Mouse (Mus musculus) E14TG2a.4 (cell line): Measurements from ENCODE around the gene Prkce.

Source experiments
- H3K27me3 ChIP-seq: 2 replicates; pipeline ENCODE4 v1.6.1; 2014; ENCODE audit warnings: low read length, control low read depth; ENCODE audit not compliant: insufficient read depth
- H3K36me3 ChIP-seq: 2 replicates; pipeline ENCODE4 v1.6.1; 2014; ENCODE audit warnings: low read length, control low read depth; ENCODE audit not compliant: insufficient read depth
- H3K4me1 ChIP-seq: replicated peaks from 2 replicates; pipeline ENCODE4 v1.6.1; 2014; ENCODE audit warnings: low read depth, low read length, control low read depth
- H3K4me3 ChIP-seq: replicated peaks from 2 replicates; pipeline ENCODE4 v1.5.1; 2014; ENCODE audit warnings: mild to moderate bottlenecking, low read length
- H3K9me3 ChIP-seq: 2 replicates; pipeline ENCODE4 v1.6.1; 2014; ENCODE audit warnings: low read length, control low read depth
- CTCF ChIP-seq: conservative IDR thresholded peaks from 2 replicates; pipeline ENCODE4 v1.5.1; 2014; ENCODE audit warnings: low read length
- NANOG ChIP-seq: IDR thresholded peaks from 2 replicates; pipeline ENCODE4 v1.6.1; 2014; ENCODE audit warnings: borderline replicate concordance, low read length, mixed read lengths
- POU5F1 ChIP-seq: IDR thresholded peaks from 2 replicates; pipeline ENCODE4 v1.6.1; 2014; ENCODE audit warnings: low read length, borderline replicate concordance

The Prkce gene

GRCm38 (mm10) chr17:86345234-86346005, 177.8 kb downstream of the Prkce start:
- no peaks in the 10 kb centered on the region for H3K9me3 ChIP-seq
- H3K36me3 ChIP-seq, result no peaks in the 10 kb centered on the region
- no peaks in the 10 kb centered on the region for H3K4me1 ChIP-seq
- no peaks in the 10 kb centered on the region for H3K27me3 ChIP-seq
- TF ChIP-seq POU5F1, result no peak
- no peak for TF ChIP-seq NANOG
- no peak for TF ChIP-seq CTCF
- no peak overlapping the region for H3K4me3 ChIP-seq

GRCm38 (mm10) chr17:86350236-86350635, 182.7 kb downstream of the Prkce start:
- H3K4me1 ChIP-seq, result no peaks in the 10 kb centered on the region
- H3K9me3 ChIP-seq, result no peaks in the 10 kb centered on the region
- H3K36me3 ChIP-seq, result no peaks in the 10 kb centered on the region
- H3K27me3 ChIP-seq, result no peaks in the 10 kb centered on the region
- no peak overlapping the region for H3K4me3 ChIP-seq
- TF ChIP-seq CTCF (no peak), POU5F1 (no peak), NANOG (no peak)

- no peak overlapping the region for H3K4me3 ChIP-seq
- TF ChIP-seq NANOG (no peak), CTCF (no peak), POU5F1 (no peak)
- no peaks in the 10 kb centered on the region for H3K27me3 ChIP-seq
- no peaks in the 10 kb centered on the region for H3K4me1 ChIP-seq
- H3K9me3 ChIP-seq, result no peaks in the 10 kb centered on the region
- no peaks in the 10 kb centered on the region for H3K36me3 ChIP-seq
Measured at GRCm38 (mm10) chr17:86350791-86351261, 183.2 kb downstream of the Prkce start.

- no peak overlapping the region for H3K4me3 ChIP-seq
- no peaks in the 10 kb centered on the region for H3K36me3 ChIP-seq
- H3K4me1 ChIP-seq, result no peaks in the 10 kb centered on the region
- no peak for TF ChIP-seq POU5F1
- no peak for TF ChIP-seq NANOG
- no peak for TF ChIP-seq CTCF
- H3K27me3 ChIP-seq, result no peaks in the 10 kb centered on the region
- H3K9me3 ChIP-seq, result no peaks in the 10 kb centered on the region
Measured at GRCm38 (mm10) chr17:86351282-86351681, 183.7 kb downstream of the Prkce start.

- TF ChIP-seq POU5F1, result no peak
- no peak for TF ChIP-seq CTCF
- TF ChIP-seq NANOG, result no peak
- Histone ChIP-seq H3K4me1 (no peaks in the 10 kb centered on the region), H3K4me3 (no peak overlapping the region), H3K36me3 (no peaks in the 10 kb centered on the region), H3K9me3 (no peaks in the 10 kb centered on the region), H3K27me3 (no peaks in the 10 kb centered on the region)
Measured at GRCm38 (mm10) chr17:86352247-86353037, 184.9 kb downstream of the Prkce start.

GRCm38 (mm10) chr17:86353679-86354078, 186.1 kb downstream of the Prkce start:
- no peak overlapping the region for H3K4me3 ChIP-seq
- H3K36me3 ChIP-seq, result no peaks in the 10 kb centered on the region
- no peak for TF ChIP-seq CTCF
- no peak for TF ChIP-seq POU5F1
- TF ChIP-seq NANOG, result no peak
- no peaks in the 10 kb centered on the region for H3K4me1 ChIP-seq
- no peaks in the 10 kb centered on the region for H3K9me3 ChIP-seq
- no peaks in the 10 kb centered on the region for H3K27me3 ChIP-seq

GRCm38 (mm10) chr17:86354101-86354500, 186.5 kb downstream of the Prkce start:
- Histone ChIP-seq H3K4me1 (no peaks in the 10 kb centered on the region), H3K4me3 (no peak overlapping the region), H3K27me3 (no peaks in the 10 kb centered on the region), H3K9me3 (no peaks in the 10 kb centered on the region), H3K36me3 (no peaks in the 10 kb centered on the region)
- TF ChIP-seq CTCF, result no peak
- no peak for TF ChIP-seq POU5F1
- no peak for TF ChIP-seq NANOG

- Histone ChIP-seq H3K4me3 (no peak overlapping the region), H3K36me3 (no peaks in the 10 kb centered on the region), H3K9me3 (no peaks in the 10 kb centered on the region), H3K27me3 (no peaks in the 10 kb centered on the region), H3K4me1 (no peaks in the 10 kb centered on the region)
- TF ChIP-seq CTCF (no peak), NANOG (no peak), POU5F1 (no peak)
Measured at GRCm38 (mm10) chr17:86354896-86355295, 187.3 kb downstream of the Prkce start.
